Mouse (Mus musculus): ENCODE measurements around the gene Slain1. TPM values are rescaled to one million over a fixed set of nuclear protein-coding genes. Genes with fewer than 3 reads are reported as not detected.

The Slain1 gene
- total RNA-seq (2023), result 47.2 TPM

DNA sequence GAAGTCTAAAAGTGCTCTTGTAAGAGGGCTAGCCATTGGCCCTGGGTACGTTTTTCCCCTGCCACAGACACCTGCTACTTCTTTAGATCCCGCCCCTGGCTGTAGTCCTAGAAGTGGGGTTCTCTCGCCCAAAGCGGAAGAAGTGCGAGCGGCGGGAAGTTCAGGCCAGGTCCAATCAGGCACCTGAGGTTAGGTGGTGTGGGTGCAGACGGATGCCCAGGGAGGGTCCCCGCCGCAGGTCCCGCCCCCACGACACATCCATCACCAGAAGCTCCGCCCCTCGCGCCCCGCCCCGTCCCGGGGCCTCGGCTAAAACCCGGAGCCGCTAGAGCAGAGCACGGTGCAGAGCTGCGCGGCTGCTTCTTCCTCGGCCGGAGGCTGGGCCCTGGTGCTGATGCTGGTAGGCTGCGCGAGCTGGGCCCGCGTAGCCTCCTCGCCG lies at the start of gene Slain1:
Slain1 (plus strand) TSS at position 333 of the 439 bp plus-strand sequence.

Other genes starting within 250 kb of the Slain1 start
- not detected for gene Scel, start 136.9 kb upstream of the Slain1 start, total RNA-seq (2023)
- not detected for gene Ednrb, start 194.2 kb downstream of the Slain1 start, total RNA-seq (2023)